Mouse (Mus musculus) limb, embryonic 12.5 days (tissue): ENCODE measurements at regions not wholly inside any gene's neighbourhood (a gene's known extent, or its start where the extent isn't known, plus 50 kb on each side); places are given as distances from the start of the nearest gene placed in this dataset.
"Not testable (repeated sequence)": the region's sequence is repeated elsewhere in the genome, so short reads cannot be mapped to it uniquely, and the experiment has no call there.

Experiments used
- ATAC-seq: fragments of 200-750 bp; cut with Nextera tagmentation; 2 replicates; pipeline ENCODE4 v1.8.0; 2017; ENCODE audit warnings: low read depth, moderate TSS enrichment; ENCODE audit not compliant: insufficient number of reproducible peaks, insufficient read depth, low FRiP score, low TSS enrichment
- H3K27ac ChIP-seq: fragments of 300-500 bp; sonication (generic); 2 replicates; pipeline ENCODE4 v1.5.1; 2016; ENCODE audit warnings: mild to moderate bottlenecking, moderate library complexity
- H3K27me3 ChIP-seq: fragments of 300-500 bp; sonication (generic); 2 replicates; pipeline ENCODE4 v1.6.1; 2016; ENCODE audit warnings: mild to moderate bottlenecking, moderate library complexity
- H3K36me3 ChIP-seq: fragments of 300-500 bp; sonication (generic); 2 replicates; pipeline ENCODE4 v1.6.1; 2016; ENCODE audit warnings: mild to moderate bottlenecking, moderate library complexity
- H3K4me1 ChIP-seq: fragments of 300-500 bp; sonication (generic); replicated peaks from 2 replicates; pipeline ENCODE4 v1.6.1; 2016
- H3K4me2 ChIP-seq: fragments of 300-500 bp; sonication (generic); 2 replicates; pipeline ENCODE4 v1.6.1; 2016; ENCODE audit warnings: mild to moderate bottlenecking, moderate library complexity
- H3K4me3 ChIP-seq: fragments of 300-500 bp; sonication (generic); replicated peaks from 2 replicates; pipeline ENCODE4 v1.5.1; 2016; ENCODE audit warnings: mild to moderate bottlenecking
- H3K9ac ChIP-seq: fragments of 300-500 bp; sonication (generic); replicated peaks from 2 replicates; pipeline ENCODE4 v1.6.1; 2016; ENCODE audit warnings: mild to moderate bottlenecking, moderate library complexity
- H3K9me3 ChIP-seq: fragments of 300-500 bp; sonication (generic); 2 replicates; pipeline ENCODE4 v1.6.1; 2016; ENCODE audit warnings: mild to moderate bottlenecking, moderate library complexity
- WGBS: fragments of 180-500 bp; shearing (Covaris S2); methylation state at CpG from one replicate; pipeline ENCODE4 v1.1.7; 2016; 5-methylcytosine and 5-hydroxymethylcytosine counted together

DNA sequence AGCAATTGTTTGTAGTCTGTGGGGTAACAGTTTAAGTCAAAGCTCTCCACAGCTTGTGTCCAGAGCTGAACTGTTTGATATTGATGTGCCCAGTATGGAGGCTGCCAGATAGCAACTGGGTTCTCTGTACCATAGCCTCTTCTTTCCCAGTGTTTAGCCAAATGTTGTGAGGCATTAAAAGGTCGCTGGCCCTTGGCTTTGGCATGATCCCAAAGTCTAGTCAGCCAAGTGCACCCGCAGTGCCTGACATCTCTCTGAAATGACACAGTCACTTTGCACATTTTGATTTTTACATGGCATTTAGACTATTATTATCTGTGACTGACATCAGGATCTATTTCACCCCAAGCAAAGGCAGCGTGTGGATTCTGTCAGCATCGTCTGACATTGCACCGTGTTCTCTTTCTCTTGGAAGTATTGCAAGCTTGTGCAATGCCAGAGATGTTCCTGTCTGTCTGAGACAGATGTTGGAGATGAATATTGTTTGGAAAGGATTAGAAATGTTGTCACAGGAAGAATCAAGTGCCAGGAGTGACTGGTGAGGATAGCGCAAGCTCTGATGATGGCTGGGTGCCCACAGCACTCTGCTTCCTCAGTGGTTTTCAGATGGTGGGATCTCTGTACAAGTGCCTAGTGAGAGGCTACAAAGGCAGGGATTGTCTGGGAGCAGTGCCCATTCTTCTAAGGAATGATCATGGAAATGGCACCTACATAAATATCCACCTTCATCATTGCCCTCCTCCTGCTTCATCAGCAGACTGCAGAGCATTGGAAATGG is 289.3 kb upstream of the Shh start:
- Histone ChIP-seq H3K4me3 (no peak overlapping the region), H3K27ac (no peak overlapping the region), H3K27me3 (no peaks in the 10 kb centered on the region), H3K4me1 (no peaks in the 10 kb centered on the region), H3K4me2 (no peak overlapping the region), H3K36me3 (no peaks in the 10 kb centered on the region), H3K9me3 (0 out of 2 replicates have a peak, but pooled peaks cover 4% of the 10 kb centered on the region), H3K9ac (no peak overlapping the region)
- 90% methylated on average over 6 of the region's 6 CpGs for WGBS
- no peak for ATAC-seq

DNA sequence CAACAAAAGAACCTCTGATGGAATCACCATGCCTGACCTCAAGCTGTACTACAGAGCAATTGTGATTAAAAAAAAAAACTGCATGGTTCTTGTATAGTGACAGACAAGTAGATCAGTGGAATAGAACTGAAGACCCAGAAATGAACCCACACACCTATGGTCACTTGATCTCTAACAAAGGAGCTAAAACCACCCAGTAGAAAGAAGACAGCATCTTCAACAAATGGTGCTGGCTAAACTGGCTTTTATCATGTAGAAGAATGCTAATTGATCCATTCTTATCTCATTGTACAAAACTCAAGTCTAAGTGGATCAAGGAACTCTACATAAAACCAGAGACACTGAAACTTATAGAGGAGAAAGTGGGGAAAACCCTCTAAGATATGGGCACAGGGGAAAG is 284.8 kb upstream of the Shh start:
- H3K36me3 ChIP-seq, H3K9me3 ChIP-seq, ATAC-seq, H3K4me1 ChIP-seq, H3K27me3 ChIP-seq, H3K4me3 ChIP-seq, H3K9ac ChIP-seq, H3K4me2 ChIP-seq, H3K27ac ChIP-seq: not testable (repeated sequence)

DNA sequence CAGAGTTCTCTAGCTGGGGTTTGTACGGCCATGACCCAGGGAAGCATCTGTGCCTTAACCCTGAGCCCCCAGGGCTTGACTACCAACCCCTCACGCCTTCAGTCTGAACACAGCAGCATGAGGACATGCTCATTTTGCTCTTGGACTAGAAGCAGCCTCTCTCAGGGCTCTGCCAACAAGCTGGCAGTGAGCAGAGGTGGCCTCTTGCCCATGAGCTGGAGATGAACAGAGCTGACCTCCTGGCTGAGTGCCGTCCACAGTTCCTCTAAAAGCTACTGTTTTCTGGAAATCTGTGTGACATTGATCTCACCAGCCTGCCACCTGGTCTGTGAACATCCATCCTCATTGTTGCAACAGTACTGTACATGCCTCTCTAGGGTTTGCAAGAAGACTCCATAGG is 267.7 kb upstream of the Shh start:
- Histone ChIP-seq H3K4me2 (no peak overlapping the region), H3K36me3 (no peaks in the 10 kb centered on the region), H3K4me1 (no peaks in the 10 kb centered on the region), H3K9me3 (no peaks in the 10 kb centered on the region), H3K4me3 (no peak overlapping the region), H3K27ac (no peak overlapping the region), H3K9ac (no peak overlapping the region), H3K27me3 (no peaks in the 10 kb centered on the region)
- WGBS = 73% methylated on average over 3 of the region's 3 CpGs
- no peak for ATAC-seq

DNA sequence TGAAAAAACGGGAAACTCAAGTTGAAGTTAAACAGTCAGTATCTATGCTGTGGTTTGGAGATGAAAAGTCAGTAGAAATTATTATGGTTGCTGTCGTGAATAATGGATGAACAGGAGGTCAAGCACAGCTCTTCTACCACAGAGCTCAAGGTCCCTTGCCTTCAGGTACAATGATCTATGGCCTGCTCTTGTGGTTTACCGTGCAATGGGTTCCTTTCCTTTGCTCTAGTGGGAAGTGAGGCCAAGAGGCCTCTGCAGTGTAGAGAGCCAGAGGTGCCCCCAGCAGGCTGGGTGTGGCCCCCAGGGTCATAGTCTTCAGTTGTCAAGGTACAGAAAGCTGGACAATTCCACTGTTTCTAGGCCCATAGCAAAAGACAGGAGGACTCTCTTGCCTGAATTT is 255.0 kb upstream of the Shh start:
- no peak for ATAC-seq
- H3K9me3 ChIP-seq = no peaks in the 10 kb centered on the region
- no peak overlapping the region for H3K27ac ChIP-seq
- no peak overlapping the region for H3K4me2 ChIP-seq
- no peaks in the 10 kb centered on the region for H3K4me1 ChIP-seq
- no peak overlapping the region for H3K4me3 ChIP-seq
- no peaks in the 10 kb centered on the region for H3K27me3 ChIP-seq
- 93% methylated on average over 3 of the region's 3 CpGs for WGBS
- no peak overlapping the region for H3K9ac ChIP-seq
- no peaks in the 10 kb centered on the region for H3K36me3 ChIP-seq

DNA sequence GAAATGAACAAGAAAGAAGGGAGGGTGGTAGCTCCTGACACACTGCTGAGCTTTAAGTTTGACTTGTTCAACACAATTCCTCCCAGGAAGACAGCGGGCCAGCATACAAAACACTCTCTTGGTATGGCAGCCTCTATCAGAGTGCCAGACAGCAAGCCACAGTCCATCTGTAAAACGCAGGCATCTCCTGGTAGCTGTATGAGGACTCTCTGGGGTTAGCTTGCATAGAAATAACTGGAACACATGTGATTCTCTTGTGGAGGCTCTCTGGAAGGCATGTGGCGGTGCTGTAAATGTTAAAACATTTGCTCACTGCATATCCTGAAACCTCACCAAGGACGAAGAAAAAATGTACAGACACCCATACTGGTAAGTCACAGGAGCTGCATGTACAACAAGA is 247.9 kb upstream of the Shh start:
- Histone ChIP-seq H3K36me3 (no peaks in the 10 kb centered on the region), H3K9ac (no peak overlapping the region), H3K27me3 (no peaks in the 10 kb centered on the region), H3K9me3 (no peaks in the 10 kb centered on the region), H3K4me3 (no peak overlapping the region), H3K4me1 (no peaks in the 10 kb centered on the region), H3K4me2 (no peak overlapping the region), H3K27ac (no peak overlapping the region)
- no peak for ATAC-seq
- 88% methylated on average over 4 of the region's 4 CpGs for WGBS

DNA sequence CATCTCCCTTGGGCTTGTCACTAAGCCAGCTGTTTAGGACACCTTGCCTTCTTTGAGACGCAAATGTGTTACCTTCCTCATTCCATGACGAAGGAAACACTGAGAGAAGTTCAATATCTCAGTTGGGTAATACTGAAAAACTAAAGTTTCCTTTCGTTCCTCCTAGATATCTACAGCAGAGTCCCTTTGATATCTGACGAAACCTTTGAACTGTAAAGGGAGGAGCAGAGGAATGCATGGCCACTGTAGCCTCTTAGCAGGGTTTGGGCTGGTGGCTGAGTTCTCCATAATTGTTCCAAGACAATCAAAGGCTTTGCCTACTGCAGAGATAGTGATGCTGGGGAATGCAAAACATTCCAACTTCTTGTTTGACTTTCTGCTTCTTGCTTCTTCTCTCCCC is 243.5 kb upstream of the Shh start:
- H3K27me3 ChIP-seq = no peaks in the 10 kb centered on the region
- H3K4me3 ChIP-seq = no peak overlapping the region
- 41% methylated on average over 4 of the region's 4 CpGs for WGBS
- no peaks in the 10 kb centered on the region for H3K9me3 ChIP-seq
- no peak overlapping the region for H3K4me2 ChIP-seq
- H3K27ac ChIP-seq = no peak overlapping the region
- H3K9ac ChIP-seq = no peak overlapping the region
- H3K4me1 ChIP-seq = no peaks in the 10 kb centered on the region
- H3K36me3 ChIP-seq = no peaks in the 10 kb centered on the region
- no peak for ATAC-seq

DNA sequence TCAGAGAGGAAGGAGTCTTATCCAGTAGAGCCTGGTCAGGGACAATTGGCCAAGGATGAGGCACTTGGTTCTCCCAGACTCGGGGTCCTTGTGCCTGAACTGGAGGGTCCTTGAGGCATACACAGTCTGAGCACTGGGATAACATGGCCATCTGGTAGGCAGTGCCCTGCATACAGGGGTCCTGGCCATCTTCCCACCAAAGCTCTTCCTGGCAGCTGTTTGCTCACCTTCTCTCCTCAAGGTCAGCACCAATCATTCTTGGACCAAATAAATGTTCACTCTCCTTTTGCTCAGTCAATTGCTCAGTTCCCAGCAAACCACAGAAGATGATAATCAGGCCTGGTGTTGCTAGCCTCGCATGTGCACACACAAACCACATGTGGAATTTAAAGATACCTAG is 242.6 kb upstream of the Shh start:
- no peak overlapping the region for H3K9ac ChIP-seq
- no peak overlapping the region for H3K27ac ChIP-seq
- H3K9me3 ChIP-seq = no peaks in the 10 kb centered on the region
- no peaks in the 10 kb centered on the region for H3K4me1 ChIP-seq
- no peak overlapping the region for H3K4me2 ChIP-seq
- no peaks in the 10 kb centered on the region for H3K36me3 ChIP-seq
- no peak overlapping the region for H3K4me3 ChIP-seq
- no peak for ATAC-seq
- 76% methylated on average over 2 of the region's 2 CpGs for WGBS
- H3K27me3 ChIP-seq = no peaks in the 10 kb centered on the region

DNA sequence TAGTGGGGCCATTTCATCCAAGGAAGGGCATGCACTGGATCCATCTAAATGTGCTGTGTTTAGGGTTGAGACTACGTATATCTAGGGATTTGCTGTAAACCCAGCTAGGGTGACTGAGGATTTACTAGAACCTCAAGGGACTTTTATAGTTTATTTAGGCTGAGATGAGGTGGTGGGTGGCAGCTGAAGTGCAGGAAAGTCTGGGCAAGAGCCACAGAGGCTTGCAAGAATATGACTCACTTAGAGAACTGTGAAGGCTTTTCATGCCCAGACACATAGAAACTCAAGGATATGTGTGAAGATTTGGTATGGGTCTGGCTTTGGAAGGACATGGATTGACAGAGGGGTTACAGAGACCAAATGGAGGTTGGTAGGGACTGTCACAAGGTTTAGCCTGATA is 237.3 kb upstream of the Shh start:
- Histone ChIP-seq H3K36me3 (no peaks in the 10 kb centered on the region), H3K27ac (no peak overlapping the region), H3K4me3 (no peak overlapping the region), H3K9ac (no peak overlapping the region), H3K9me3 (no peaks in the 10 kb centered on the region), H3K27me3 (no peaks in the 10 kb centered on the region), H3K4me1 (no peaks in the 10 kb centered on the region), H3K4me2 (no peak overlapping the region)
- 83% methylated on average over 1 of the region's 1 CpGs for WGBS
- no peak for ATAC-seq

DNA sequence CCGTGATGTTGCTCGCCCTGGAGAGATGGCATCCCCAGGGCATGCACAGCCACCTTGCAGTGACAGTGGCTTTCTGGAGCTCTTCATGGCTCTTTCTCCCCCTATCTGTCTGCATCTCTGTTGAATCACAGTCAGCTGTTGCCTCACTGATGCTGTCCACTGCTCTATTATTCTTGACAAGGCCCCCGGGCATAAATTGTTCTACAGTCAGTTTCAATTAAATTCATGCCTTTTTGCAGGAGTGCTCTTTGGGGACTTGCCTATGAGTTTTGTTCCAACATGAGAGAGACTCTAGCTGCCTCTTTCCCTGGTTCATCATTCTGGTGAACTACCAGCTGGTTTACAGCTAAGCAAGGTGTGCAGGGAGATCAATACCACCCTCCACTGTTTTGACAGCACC is 229.9 kb upstream of the Shh start:
- Histone ChIP-seq H3K4me3 (no peak overlapping the region), H3K36me3 (no peaks in the 10 kb centered on the region), H3K27me3 (no peaks in the 10 kb centered on the region), H3K9me3 (no peaks in the 10 kb centered on the region), H3K4me1 (no peaks in the 10 kb centered on the region), H3K4me2 (no peak overlapping the region), H3K9ac (no peak overlapping the region), H3K27ac (no peak overlapping the region)
- WGBS = 68% methylated on average over 3 of the region's 3 CpGs
- no peak for ATAC-seq

DNA sequence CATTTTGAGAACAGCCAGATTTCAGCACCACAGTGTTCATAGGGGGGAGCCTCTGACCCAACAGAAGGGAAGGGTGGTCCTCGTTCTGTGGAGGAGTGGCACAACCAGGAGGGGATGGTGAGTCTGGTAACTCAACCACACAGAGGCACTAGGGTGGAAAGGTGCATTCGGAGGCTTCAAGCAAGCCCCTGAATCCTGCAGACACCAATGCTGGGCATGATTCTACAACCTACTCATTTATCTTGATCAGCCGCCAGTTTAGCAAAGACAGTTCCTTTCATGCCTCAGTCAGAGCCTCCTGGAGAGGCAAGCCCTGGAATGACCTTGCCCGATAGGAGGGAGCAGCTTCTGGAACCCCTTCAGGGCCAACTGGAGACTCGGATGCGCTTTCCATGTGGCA is 223.1 kb upstream of the Shh start:
- WGBS = 75% methylated on average over 6 of the region's 6 CpGs
- no peak overlapping the region for H3K27ac ChIP-seq
- no peaks in the 10 kb centered on the region for H3K27me3 ChIP-seq
- no peak overlapping the region for H3K4me2 ChIP-seq
- H3K4me1 ChIP-seq = no peaks in the 10 kb centered on the region
- no peak for ATAC-seq
- no peak overlapping the region for H3K4me3 ChIP-seq
- H3K36me3 ChIP-seq = no peaks in the 10 kb centered on the region
- H3K9ac ChIP-seq = no peak overlapping the region
- no peaks in the 10 kb centered on the region for H3K9me3 ChIP-seq

DNA sequence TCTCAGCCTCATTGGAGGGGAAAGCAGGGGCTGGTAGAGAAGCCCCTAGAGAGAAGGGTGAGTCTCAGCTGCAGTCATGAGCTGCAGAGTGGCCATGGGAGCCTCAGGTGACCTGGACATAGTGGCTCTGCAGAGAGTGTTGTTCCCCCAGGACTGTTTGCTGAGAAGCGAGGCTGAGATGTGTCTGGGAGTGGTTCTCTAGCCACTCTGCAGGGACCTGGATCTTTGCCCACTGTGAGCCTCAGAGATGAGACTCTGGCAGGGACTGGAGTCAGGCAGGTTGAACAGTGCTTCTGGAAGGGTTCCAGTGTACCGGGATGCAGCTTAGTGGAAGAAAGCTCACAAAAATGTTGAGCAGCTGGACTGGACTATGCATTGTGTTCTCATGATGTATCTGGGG is 222.6 kb upstream of the Shh start:
- ATAC-seq = no peak
- Histone ChIP-seq H3K9me3 (no peaks in the 10 kb centered on the region), H3K36me3 (no peaks in the 10 kb centered on the region), H3K4me3 (no peak overlapping the region), H3K4me1 (no peaks in the 10 kb centered on the region), H3K4me2 (no peak overlapping the region), H3K27me3 (no peaks in the 10 kb centered on the region), H3K9ac (no peak overlapping the region), H3K27ac (no peak overlapping the region)
- WGBS = 72% methylated on average over 2 of the region's 2 CpGs

DNA sequence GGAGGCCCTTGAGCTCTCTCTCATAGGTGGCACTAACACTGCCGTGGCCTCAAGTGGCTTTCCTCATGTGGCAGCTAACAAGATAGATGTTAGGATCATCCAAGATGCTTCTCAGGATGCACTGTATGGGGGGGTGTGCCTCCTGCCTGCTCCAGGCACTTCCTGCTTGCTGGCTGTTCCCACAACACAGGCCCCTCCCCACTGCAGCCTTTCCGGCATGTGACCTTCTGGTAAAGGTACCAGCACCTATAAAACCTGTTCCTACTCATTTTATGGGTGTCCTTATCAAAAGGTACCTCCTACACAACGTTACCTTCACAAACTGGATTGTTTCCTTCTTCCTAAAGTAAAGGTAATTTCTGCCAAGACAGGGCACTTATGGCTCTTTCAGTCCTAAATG is 222.1 kb upstream of the Shh start:
- no peaks in the 10 kb centered on the region for H3K9me3 ChIP-seq
- H3K27me3 ChIP-seq = no peaks in the 10 kb centered on the region
- no peak overlapping the region for H3K4me3 ChIP-seq
- no peak overlapping the region for H3K27ac ChIP-seq
- H3K9ac ChIP-seq = no peak overlapping the region
- 68% methylated on average over 3 of the region's 3 CpGs for WGBS
- H3K4me1 ChIP-seq = no peaks in the 10 kb centered on the region
- no peaks in the 10 kb centered on the region for H3K36me3 ChIP-seq
- no peak overlapping the region for H3K4me2 ChIP-seq
- ATAC-seq = no peak
